Mouse (Mus musculus) cerebellum, postnatal 36 days (tissue): Measurements from ENCODE around the gene Mfsd2a.
A peak's percentile ranks its signal among the peaks of the same experiment; 100 is the strongest.
"Not testable (repeated sequence)": the region's sequence is repeated elsewhere in the genome, so short reads cannot be mapped to it uniquely, and the experiment has no call there.

Source experiments
- DNase-seq, 2 experiments: peaks; one replicate each; pipeline ENCODE4 v3.0.0; 2021 to 2022; ENCODE audit warnings: mixed read lengths in 2 of 2

Gene Mfsd2a

GRCm38 (mm10) chr4:122961100-122961567 lies at the start of gene Mfsd2a:
Mfsd2a (minus strand) TSS chr4:122961188.
- DNase-seq: peak; percentile 28 to 40

- no peak for DNase-seq
These were observed 44.3 kb upstream of the Mfsd2a start for GRCm38 (mm10) chr4:123005054-123005966.

- DNase-seq: peak in 1 of 2 experiments; percentile 18
These were observed 39.8 kb upstream of the Mfsd2a start for GRCm38 (mm10) chr4:123000617-123001342.

- DNase-seq: no peak
These were observed 39.1 kb upstream of the Mfsd2a start for GRCm38 (mm10) chr4:123000130-123000529.

- no peak for DNase-seq
These were observed 38.3 kb upstream of the Mfsd2a start for GRCm38 (mm10) chr4:122999263-122999691.

GRCm38 (mm10) chr4:122998537-122999262 lies 37.7 kb upstream of the Mfsd2a start:
- peak in 1 of 2 experiments; percentile 26 for DNase-seq

- no peak for DNase-seq
These were observed 35.8 kb upstream of the Mfsd2a start for GRCm38 (mm10) chr4:122996618-122997381.

- DNase-seq: no peak
These were observed 35.2 kb upstream of the Mfsd2a start for GRCm38 (mm10) chr4:122996221-122996617.

- peak; percentile 89 to 90 for DNase-seq
These were observed 34.6 kb upstream of the Mfsd2a start, which contains the start of gene Mycl for GRCm38 (mm10) chr4:122995404-122996220. Mycl (plus strand) TSS chr4:122995652.

- DNase-seq: no peak
These were observed 31.3 kb upstream of the Mfsd2a start for GRCm38 (mm10) chr4:122992276-122992675.

GRCm38 (mm10) chr4:122991177-122991576 lies 30.2 kb upstream of the Mfsd2a start:
- DNase-seq: no peak

- DNase-seq: not testable (repeated sequence)
These were observed 27.0 kb upstream of the Mfsd2a start for GRCm38 (mm10) chr4:122988004-122988403.

GRCm38 (mm10) chr4:122987421-122987820 lies 26.4 kb upstream of the Mfsd2a start:
- no peak for DNase-seq

- DNase-seq: peak; percentile 13 to 38
These were observed 24.1 kb upstream of the Mfsd2a start for GRCm38 (mm10) chr4:122985110-122985509.

GRCm38 (mm10) chr4:122983486-122984261 lies 22.7 kb upstream of the Mfsd2a start:
- DNase-seq: no peak

- no peak for DNase-seq
These were observed 21.5 kb upstream of the Mfsd2a start for GRCm38 (mm10) chr4:122982537-122982936.

GRCm38 (mm10) chr4:122981930-122982329 lies 20.9 kb upstream of the Mfsd2a start:
- DNase-seq: no peak

- no peak for DNase-seq
These were observed 20.2 kb upstream of the Mfsd2a start for GRCm38 (mm10) chr4:122981238-122981637.

- DNase-seq: no peak
These were observed 19.7 kb upstream of the Mfsd2a start for GRCm38 (mm10) chr4:122980684-122981083.

- no peak for DNase-seq
These were observed 18.8 kb upstream of the Mfsd2a start for GRCm38 (mm10) chr4:122979826-122980225.
